Mouse (Mus musculus) adrenal gland (tissue): ENCODE data around the gene Nbea.

Experiments used
- intact Hi-C: fragments of 180-260 bp; cut with DNase I; formaldehyde crosslinking; loops from one replicate; pipeline ENCODE4 v1.15.1; 2025

Nbea gene

GRCm38 (mm10) chr3:55785266-55785980 is 398.1 kb downstream of the Nbea start:
- intact Hi-C loops: no loop called here

DNA sequence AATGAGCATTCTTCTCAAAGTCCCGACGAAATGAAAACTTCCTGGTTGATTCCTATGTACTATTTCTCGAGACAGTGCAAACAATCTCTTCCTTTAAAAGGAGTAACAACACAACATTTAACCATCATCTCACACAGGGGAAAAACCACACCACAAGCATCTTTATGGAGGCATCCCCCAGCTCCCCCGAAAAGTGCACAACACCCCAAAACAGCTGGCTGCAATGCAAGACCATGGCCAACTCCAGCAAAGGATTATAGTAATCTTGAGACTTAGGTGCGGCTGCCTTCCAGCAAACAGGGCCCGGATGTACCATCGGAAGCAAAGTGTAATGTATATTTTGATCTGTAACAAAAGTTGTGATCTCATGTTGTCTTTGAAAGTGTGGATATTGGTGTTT is 399.4 kb downstream of the Nbea start:
- intact Hi-C loops: no loop called here

- intact Hi-C loops: no loop called here
Measured at GRCm38 (mm10) chr3:55783171-55784081, 400.1 kb downstream of the Nbea start.

- intact Hi-C loops: no loop called here
Measured at GRCm38 (mm10) chr3:55782771-55783170, 400.7 kb downstream of the Nbea start.

GRCm38 (mm10) chr3:55782056-55782687 is 401.3 kb downstream of the Nbea start, which contains the start of gene Mab21l1:
TSS of gene Mab21l1 (plus strand) at chr3:55782510.
- intact Hi-C loops: no loop called here

DNA sequence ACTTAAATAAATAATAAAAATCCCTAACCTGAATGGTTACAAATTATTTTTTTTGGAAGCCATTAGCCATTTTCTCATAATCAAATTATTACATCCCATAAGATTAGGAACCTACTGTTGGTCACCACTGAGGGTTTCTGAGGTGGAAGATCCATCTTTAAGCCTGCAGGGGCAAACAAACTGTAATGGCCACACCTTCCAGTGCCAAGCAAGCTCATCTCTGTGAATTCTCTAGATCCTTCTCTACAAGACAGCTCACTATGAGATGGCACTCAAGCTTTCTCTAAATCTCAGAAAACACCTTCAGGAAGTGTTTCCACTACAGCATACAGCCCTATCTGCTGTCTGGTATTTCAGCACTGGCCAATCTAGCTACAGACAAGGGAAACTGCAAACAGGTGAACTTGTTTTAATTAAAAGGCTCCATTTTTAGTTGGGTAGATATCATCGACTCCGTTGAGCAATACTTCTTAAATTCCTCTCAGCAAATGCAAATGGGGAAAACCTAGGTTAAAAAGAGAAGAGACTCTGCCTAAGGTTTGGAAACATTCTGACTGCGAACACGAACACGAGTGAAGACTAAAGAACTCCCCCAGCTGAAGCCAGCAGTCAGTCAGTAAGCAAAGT is 402.0 kb downstream of the Nbea start:
- intact Hi-C loops: no loop called here

DNA sequence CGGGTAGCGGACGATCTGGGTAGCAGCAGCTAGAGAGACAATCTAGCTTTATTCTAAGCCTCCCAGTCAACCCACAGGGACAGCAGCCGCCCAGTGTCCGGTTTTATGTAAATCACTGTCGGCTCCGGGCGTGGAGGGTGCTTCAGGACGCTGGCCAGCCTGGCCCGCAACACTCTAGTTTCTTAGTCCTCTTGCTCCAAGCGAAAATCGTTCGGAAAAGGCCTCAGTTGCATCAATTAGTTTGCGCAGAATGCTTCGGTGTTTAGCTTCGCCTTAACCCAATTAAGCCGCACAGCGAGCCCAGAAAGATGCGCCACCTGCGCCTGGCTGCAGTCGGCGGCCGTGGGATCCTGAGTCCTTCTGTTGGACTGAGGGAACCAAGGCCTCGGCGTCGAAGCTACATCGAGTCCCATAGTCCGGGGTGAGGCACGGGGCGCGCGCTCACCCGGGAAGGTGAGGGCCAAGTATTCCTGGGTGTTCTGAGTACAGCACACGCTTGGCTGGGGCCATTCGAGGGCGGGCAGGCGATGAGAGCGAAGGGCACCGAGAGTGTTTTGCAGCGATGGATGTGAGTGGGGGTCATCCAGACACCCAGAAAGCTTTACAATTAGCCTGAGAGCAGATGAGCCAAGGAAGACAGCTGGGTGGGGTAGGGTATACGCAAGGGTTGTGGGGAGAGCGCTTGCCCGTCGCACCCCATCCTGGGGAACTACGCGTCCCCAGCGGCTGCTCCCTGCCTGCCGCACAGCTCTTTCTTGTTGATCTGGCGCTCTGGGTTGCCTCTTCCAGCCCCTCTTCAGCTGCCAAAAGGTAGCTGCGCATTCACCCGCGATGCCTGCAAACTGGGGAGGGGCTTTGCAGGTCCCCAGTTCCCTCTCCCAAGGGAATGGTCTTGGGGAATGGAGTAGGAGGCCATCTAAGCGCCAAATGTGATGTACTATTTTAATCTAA is 403.1 kb downstream of the Nbea start:
- intact Hi-C loops: no loop called here

DNA sequence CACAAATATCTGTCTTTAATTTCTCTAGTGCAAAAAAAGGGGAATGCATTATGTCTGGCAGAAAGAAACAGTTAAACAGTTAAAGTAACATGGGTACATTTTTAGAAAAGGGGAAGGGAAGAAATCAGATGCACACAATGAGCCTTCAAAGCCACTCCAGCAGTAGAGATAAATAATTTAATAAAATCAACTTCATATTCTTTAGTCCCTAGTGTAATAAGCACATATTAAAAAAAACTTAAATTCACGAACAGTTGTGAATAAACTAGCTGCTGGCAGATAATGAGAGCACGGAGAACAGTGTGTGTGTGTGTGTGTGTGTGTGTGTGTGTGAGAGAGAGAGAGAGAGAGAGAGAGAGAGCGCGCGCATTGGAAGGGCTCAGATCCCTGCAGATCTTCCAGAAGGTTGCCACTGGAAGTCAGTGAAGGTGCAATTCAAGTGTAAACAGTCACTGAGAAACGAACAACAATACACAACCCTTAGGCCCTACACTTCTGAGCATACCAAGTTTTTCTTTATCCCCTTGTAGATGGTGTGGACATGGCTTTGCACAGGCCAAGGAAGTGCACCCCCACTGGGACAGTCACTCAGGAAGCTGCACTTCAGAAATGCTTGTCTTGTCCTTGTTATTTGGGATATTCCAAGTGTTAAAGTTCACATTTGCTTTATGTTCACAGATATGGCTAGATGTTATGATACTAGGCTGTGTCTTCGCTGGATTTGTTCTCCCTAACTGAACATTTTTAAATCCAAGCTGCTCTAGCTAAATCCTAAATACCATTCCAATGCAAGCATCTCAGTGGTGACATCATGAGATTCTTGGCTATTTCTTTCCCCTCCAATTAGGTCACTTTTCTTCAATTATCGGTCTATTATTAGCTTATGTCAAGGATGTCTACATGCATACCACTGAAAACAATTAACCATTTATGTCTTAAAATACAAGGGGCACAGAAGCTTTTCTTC is 404.5 kb downstream of the Nbea start:
- intact Hi-C loops: no loop called here

DNA sequence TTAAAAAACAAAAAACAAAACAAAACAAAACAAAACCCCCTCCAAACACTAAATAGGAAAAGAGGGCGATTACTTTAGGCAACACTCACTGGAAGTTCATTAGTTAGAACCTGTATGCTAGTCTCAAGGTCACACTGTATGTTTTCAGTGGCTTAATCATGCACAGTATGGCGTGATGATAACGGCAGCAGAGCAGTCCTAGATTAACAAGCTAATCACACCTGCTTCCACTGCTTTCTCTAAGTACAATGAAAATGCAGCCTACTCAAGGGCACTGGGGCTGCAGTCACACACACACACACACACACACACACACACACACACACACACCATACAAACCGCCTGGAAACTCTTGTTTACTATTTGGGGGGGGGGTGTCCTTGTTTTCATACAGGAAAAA is 406.0 kb downstream of the Nbea start:
- intact Hi-C loops: no loop called here

GRCm38 (mm10) chr3:55775753-55776152 is 407.7 kb downstream of the Nbea start:
- intact Hi-C loops: no loop called here

DNA sequence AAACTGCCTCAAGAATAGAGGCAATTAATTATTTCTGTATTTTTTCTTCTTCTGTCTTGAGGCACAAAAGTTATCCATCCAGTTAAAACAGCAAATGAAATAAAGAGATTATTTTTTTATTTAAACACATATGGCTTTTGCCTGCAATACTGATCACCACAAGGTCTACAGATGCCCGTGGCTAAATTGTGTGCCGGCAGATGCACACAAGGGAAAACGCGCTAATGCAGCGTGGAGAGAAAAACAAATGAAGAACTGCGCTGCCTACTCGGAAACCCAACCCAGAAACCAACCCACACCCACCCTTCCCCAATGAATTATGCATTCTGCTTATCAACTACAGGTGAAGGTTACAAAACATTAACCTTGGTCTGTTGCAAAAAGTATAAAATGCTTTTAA is 408.3 kb downstream of the Nbea start:
- intact Hi-C loops: no loop called here

GRCm38 (mm10) chr3:55774203-55774602 is 409.3 kb downstream of the Nbea start:
- intact Hi-C loops: no loop called here

GRCm38 (mm10) chr3:55769308-55769707 is 414.2 kb downstream of the Nbea start:
- intact Hi-C loops: no loop called here

- intact Hi-C loops: no loop called here
Measured at GRCm38 (mm10) chr3:55768654-55769053, 414.8 kb downstream of the Nbea start.

DNA sequence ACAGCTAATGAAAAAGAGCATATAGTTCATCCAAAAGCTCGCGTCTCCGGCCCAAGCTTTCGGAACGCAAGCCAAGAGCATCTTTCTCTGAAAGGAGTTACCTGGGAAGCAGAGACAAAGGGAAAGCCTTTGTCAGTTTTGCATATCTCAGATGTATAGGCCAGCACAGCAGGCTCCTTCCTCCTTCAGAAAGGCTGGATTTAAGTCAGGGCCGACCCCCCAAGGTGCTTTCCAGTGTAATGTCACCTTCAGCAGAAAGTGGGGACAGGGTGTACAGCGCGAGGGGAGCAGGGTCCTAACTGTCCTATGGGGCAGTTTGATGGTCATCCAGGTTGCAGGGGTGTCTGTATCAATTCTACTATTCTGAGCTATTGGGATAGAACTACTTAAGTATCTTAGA is 419.9 kb downstream of the Nbea start:
- intact Hi-C loops: no loop called here

DNA sequence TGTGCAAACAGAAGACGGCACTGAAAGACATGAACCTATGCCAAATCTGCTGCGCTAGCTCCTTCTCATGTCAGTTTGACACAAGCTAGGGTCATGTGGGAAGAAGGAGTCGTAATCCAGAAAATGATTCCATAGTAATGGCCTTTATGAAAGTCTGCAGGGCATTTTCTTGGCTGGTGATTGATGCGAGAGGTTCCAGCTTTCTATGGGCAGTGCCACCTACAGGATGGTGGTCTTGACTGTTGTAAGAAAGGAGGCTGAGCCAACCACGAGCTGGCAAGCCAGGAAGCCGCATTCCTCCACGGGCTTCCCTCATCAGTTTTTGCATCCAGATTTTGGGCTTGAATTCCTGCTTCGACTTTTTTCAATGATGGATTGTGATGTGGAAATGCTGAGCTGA is 425.2 kb downstream of the Nbea start:
- intact Hi-C loops: no loop called here

GRCm38 (mm10) chr3:55756602-55757190 is 426.8 kb downstream of the Nbea start:
- intact Hi-C loops: no loop called here

GRCm38 (mm10) chr3:55755805-55756601 is 427.5 kb downstream of the Nbea start:
- intact Hi-C loops: no loop called here
